11 mouse cellular contexts compared by ENCODE assay signal in the genomic region with DNA sequence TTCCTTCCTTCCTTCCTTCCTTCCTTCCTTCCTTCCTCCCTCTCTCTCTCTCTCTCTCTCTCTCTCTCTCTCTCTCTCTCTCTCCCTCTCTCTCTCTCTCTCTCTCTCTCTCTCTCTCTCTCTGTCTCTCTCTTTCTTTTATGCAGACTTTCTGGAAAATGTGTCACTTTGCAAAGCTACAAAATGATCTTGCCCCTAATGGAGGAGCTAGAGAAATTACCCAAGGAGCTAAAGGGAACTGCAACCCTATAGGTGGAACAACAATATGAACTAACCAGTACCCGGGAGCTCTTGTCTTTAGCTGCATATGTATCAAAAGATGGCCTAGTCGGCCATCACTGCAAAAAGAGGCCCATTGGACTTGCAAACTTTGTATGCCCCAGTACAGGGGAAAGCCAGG. TPM values are rescaled to one million over a fixed set of nuclear protein-coding genes. Genes with fewer than 3 reads are reported as not detected.
DNase-seq lines count a peak whose midpoint lies in the region; ATAC-seq and TF ChIP-seq lines count a peak whose summit lies in the region.
"Not testable (repeated sequence)": the region's sequence is repeated elsewhere in the genome, so short reads cannot be mapped to it uniquely, and the experiment has no call there.
"Had no signal": no experiment of that assay in that cellular context is flagged by ENCODE, and none has a peak within 500 bp of the region (broad histone marks: within the 10 kb centered on the region; RNA-seq: fewer than 3 reads in every experiment).

Nek10 (plus strand) TSS at position 301 of the 400 bp plus-strand sequence.

- not testable (repeated sequence) for H3K9me3 ChIP-seq in embryonic facial prominence, embryonic 12.5 days; forebrain, embryonic 16.5 days (ENCODE audit: control insufficient read depth, low read length); hindbrain, embryonic 15.5 days; kidney, embryonic 15.5 days (replicated peaks); limb, embryonic 13.5 days; midbrain, embryonic 15.5 days

- H3K27ac ChIP-seq in embryonic facial prominence, embryonic 12.5 days; forebrain, embryonic 16.5 days (ENCODE audit: low read length); hindbrain, embryonic 15.5 days (replicated peaks); kidney, embryonic 15.5 days; left cerebral cortex, adult 2 months; limb, embryonic 13.5 days; midbrain, embryonic 15.5 days; testis, adult 2 months (ENCODE audit: control insufficient read depth, insufficient read depth, low read depth, low read length): not testable (repeated sequence)

- H3K4me3 ChIP-seq in embryonic facial prominence, embryonic 12.5 days; forebrain, embryonic 16.5 days (replicated peaks; ENCODE audit: low read length); hindbrain, embryonic 15.5 days; kidney, embryonic 15.5 days (replicated peaks); limb, embryonic 13.5 days: not testable (repeated sequence)
- H3K4me3 ChIP-seq in left cerebral cortex, adult 2 months = peak within 1 kb of the TSS; percentile 19; the same call in 1 of the 2 replicates
- peak within 1 kb of the TSS; percentile 19; the same call in 1 of the 2 replicates for H3K4me3 ChIP-seq in midbrain, embryonic 15.5 days
- peak within 1 kb of the TSS; percentile 83 for H3K4me3 ChIP-seq in testis, adult 2 months (ENCODE audit: control insufficient read depth, low read depth, low read length)

- H3K36me3 ChIP-seq in embryonic facial prominence, embryonic 12.5 days; forebrain, embryonic 16.5 days (ENCODE audit: control insufficient read depth, insufficient read depth); hindbrain, embryonic 15.5 days; kidney, embryonic 15.5 days; midbrain, embryonic 15.5 days (replicated peaks); testis, adult 2 months (ENCODE audit: control insufficient read depth, insufficient read depth, low read length): not testable (repeated sequence)
- peaks cover 12% of the 10 kb centered on the region for H3K36me3 ChIP-seq in limb, embryonic 13.5 days

- not testable (repeated sequence) for H3K4me1 ChIP-seq in embryonic facial prominence, embryonic 12.5 days; forebrain, embryonic 16.5 days (replicated peaks; ENCODE audit: control insufficient read depth, insufficient read depth, low read length); hindbrain, embryonic 15.5 days (replicated peaks); midbrain, embryonic 15.5 days; testis, adult 2 months (ENCODE audit: control insufficient read depth, insufficient read depth, low read length)
- H3K4me1 ChIP-seq in kidney, embryonic 15.5 days = peaks cover 13% of the 10 kb centered on the region
- H3K4me1 ChIP-seq in limb, embryonic 13.5 days = peaks cover 12% of the 10 kb centered on the region

- H3K27me3 ChIP-seq in embryonic facial prominence, embryonic 12.5 days; forebrain, embryonic 16.5 days (replicated peaks; ENCODE audit: control insufficient read depth, insufficient read depth, low read length); hindbrain, embryonic 15.5 days; kidney, embryonic 15.5 days; limb, embryonic 13.5 days; midbrain, embryonic 15.5 days (replicated peaks); testis, adult 2 months (ENCODE audit: control insufficient read depth, insufficient read depth, low read length): not testable (repeated sequence)

- TF ChIP-seq POLR2A in testis, adult 2 months (IDR thresholded peaks at IDR 0.05; ENCODE audit: control insufficient read depth, low read depth, low read length) = not testable (repeated sequence)

- 0 out of 2 replicates have a peak within 1 kb of the TSS, but pooled peaks have one; percentile 25 for H3K4me2 ChIP-seq in embryonic facial prominence, embryonic 12.5 days (replicated peaks)
- H3K4me2 ChIP-seq in forebrain, embryonic 16.5 days (ENCODE audit: low read length) = 0 out of 2 replicates have a peak within 1 kb of the TSS, but pooled peaks have one; percentile 14
- peak within 1 kb of the TSS; percentile 38 for H3K4me2 ChIP-seq in hindbrain, embryonic 15.5 days
- H3K4me2 ChIP-seq in kidney, embryonic 15.5 days = peak within 1 kb of the TSS; percentile 32
- H3K4me2 ChIP-seq in limb, embryonic 13.5 days (replicated peaks) = peak within 1 kb of the TSS; percentile 24; the same call in 1 of the 2 replicates
- peak within 1 kb of the TSS; percentile 38 for H3K4me2 ChIP-seq in midbrain, embryonic 15.5 days

- H3K9ac ChIP-seq in embryonic facial prominence, embryonic 12.5 days; forebrain, embryonic 16.5 days (replicated peaks; ENCODE audit: low read depth, low read length); hindbrain, embryonic 15.5 days; kidney, embryonic 15.5 days; limb, embryonic 13.5 days; midbrain, embryonic 15.5 days: not testable (repeated sequence)

- DNase-seq in left cerebral cortex, adult 2 months (ENCODE audit: extremely low spot score in 1 of 2, low spot score in 2 of 2) = not testable (repeated sequence)

- WGBS in embryonic facial prominence, embryonic 12.5 days = 75% methylated on average over 2 of the region's 2 CpGs
- no CpG with 5 or more reads among the region's 2 CpGs for whole genome bisulfite sequencing in forebrain, embryonic 16.5 days
- 70% methylated on average over 2 of the region's 2 CpGs for WGBS in hindbrain, embryonic 15.5 days
- 62% methylated on average over 2 of the region's 2 CpGs for WGBS in kidney, embryonic 15.5 days
- WGBS in limb, embryonic 13.5 days = 64% methylated on average over 2 of the region's 2 CpGs
- 69% methylated on average over 2 of the region's 2 CpGs for WGBS in midbrain, embryonic 15.5 days

- intact Hi-C loops in left cerebral cortex, adult 2 months (cut with DNase I) = not testable (repeated sequence)

- not testable (repeated sequence) for ATAC-seq in embryonic facial prominence, embryonic 12.5 days (ENCODE audit: insufficient number of reproducible peaks, insufficient read depth, low FRiP score, low TSS enrichment); forebrain, embryonic 16.5 days; hindbrain, embryonic 15.5 days (ENCODE audit: low FRiP score, low read depth); kidney, embryonic 15.5 days (replicated peaks; ENCODE audit: low FRiP score); limb, embryonic 13.5 days (ENCODE audit: low FRiP score, low read depth)
- 0 out of 2 replicates have a peak, but pooled peaks have one; percentile 1 for ATAC-seq in midbrain, embryonic 15.5 days (replicated peaks)

- not testable (repeated sequence) for TF ChIP-seq CTCF in left cerebral cortex, adult 2 months (IDR thresholded peaks at IDR 0.05); testis, adult 2 months (IDR thresholded peaks at IDR 0.05; ENCODE audit: control insufficient read depth, insufficient read depth, insufficient replicate concordance, low read depth, low read length)

RNA-seq across cellular contexts. Expression of gene Nek10, which starts in this region (rescaled TPM):
- 0.09 TPM in 2 replicates for polyA plus RNA-seq in embryonic facial prominence, embryonic 12.5 days (2016; fragmentation: Nextera tagmentation; extraction: Ambion mirVana)
- polyA plus RNA-seq in forebrain, embryonic 16.5 days (2015; fragmentation: Nextera tagmentation; extraction: Ambion mirVana) = 0.11 TPM in 2 replicates
- polyA plus RNA-seq in hindbrain, embryonic 15.5 days (2015; fragmentation: Nextera tagmentation; extraction: Ambion mirVana) = 0.08 and 0.09 TPM in 2 replicates
- 0.01 and 0.04 TPM in 2 replicates for polyA plus RNA-seq in kidney, embryonic 15.5 days (2015; fragmentation: Nextera tagmentation; extraction: Ambion mirVana)
- 1 to 10 TPM; 2.0 to 2.1 TPM for total RNA-seq in left cerebral cortex, adult 2 months (2021)
- polyA plus RNA-seq in limb, embryonic 13.5 days (2015; fragmentation: Nextera tagmentation; extraction: Ambion mirVana) = 0.06 and 0.08 TPM in 2 replicates
- 0.08 and 0.14 TPM in 2 replicates for polyA plus RNA-seq in midbrain, embryonic 15.5 days (2015; fragmentation: Nextera tagmentation; extraction: Ambion mirVana)
- polyA plus RNA-seq in testis, adult 2 months (2012; rRNA removed) = 1.8 and 2.2 TPM in 2 replicates
- polyA plus RNA-seq: erythroblast, embryonic 14.5 days; heart, embryonic 12.5 days; inflammation-experienced regulatory T-cells, adult 6 months had no signal

Comparison
In these comparisons a context has a peak if more than half of its experiments do, and no peak if none do; other contexts are left out.
1. Peak in ATAC-seq, H3K4me3 ChIP-seq and H3K4me2 ChIP-seq in midbrain, embryonic 15.5 days; RNA of the gene not detected or under 1 TPM.